Mouse (Mus musculus) B cell, adult 2 months (primary cell): ENCODE data around the gene Elmo3.

Experiments used
- DNase-seq, 2 experiments: peaks; one replicate each; pipeline ENCODE4 v3.0.0; 2022

The Elmo3 gene

DNA sequence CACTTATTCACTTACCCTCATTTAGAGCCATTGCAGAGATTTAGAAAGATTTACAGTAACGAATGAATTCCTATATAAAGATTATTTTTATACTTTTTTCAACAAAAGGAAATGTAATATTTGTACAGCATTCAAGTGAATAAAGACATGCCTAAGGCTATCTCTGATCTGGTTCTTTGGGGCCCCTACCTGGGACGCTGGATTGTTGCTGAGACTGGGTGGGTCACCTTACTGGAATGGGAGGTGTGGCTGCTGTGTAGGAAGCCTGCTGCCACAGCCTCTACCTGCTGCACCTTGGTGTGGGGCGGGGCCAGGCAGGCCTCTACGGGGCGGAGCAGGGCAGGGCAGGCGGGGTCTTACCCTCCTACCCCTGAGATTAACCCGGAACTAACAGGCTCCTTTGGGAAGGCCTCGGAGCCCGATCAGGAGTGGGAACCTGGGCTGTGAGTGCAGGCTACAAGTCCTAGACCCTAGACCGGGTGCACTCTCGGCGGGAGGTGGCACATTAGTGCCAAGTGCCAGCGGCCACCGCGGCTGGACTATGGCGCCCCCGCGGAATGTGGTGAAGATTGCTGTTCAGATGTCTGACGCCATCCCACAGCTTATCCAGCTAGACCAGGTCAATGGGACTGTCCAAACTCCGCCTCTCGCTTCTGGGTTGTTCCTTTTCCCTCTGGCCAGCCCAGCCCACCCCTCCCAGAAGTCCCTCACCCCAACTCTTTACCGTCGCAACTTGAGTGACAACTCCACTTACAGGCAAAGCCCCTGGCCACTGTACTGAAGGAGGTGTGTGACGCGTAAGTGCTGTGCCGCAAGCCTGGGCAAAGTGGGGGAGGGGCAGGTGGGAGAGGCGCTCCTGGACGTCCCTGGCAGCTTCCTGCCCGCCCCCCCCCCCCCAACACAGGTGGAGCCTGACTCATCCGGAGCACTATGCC is at the start of gene Elmo3:
Gene Elmo3 (plus strand): TSS at position 391 of the 935 bp plus-strand sequence.
- DNase-seq: peak; percentile 13 to 17

DNA sequence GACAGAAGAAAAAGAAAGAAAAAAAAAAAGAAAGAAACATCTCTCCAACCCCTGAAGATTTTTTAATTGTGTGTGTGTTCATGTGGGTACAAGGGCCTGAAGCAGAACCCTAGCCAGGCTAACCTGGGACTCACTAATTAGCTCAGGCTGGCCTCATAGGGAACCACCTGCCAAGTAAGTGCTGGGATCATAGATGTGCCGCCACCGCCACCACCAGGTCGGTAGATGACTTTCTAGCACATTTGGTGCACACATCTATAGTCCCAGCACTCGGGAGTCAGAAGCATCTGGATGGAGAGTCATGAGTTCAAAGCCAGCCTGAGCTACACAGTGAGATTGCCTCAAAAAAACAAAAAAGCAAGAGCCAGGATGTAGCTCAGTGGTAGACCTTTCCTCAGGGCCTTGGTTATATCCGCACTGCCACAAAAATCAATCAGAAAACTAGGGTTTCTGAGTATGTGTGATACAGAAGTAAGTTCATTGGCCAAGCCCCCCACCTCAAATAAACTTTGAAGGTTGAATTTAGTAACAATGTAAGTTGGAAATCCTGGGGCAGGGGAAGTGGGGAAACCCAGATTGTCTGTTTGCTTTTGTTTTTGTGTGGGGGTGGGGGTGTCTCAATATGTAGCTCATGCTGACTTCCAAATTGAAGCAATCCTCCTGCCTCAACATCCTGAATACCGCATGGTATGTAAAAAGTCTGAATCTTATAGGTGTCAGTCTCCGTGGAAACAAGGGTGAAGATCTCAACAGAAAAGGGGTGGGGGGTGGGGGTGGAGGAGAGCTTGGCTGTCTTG is 47.9 kb upstream of the Elmo3 start:
- DNase-seq: no peak

DNA sequence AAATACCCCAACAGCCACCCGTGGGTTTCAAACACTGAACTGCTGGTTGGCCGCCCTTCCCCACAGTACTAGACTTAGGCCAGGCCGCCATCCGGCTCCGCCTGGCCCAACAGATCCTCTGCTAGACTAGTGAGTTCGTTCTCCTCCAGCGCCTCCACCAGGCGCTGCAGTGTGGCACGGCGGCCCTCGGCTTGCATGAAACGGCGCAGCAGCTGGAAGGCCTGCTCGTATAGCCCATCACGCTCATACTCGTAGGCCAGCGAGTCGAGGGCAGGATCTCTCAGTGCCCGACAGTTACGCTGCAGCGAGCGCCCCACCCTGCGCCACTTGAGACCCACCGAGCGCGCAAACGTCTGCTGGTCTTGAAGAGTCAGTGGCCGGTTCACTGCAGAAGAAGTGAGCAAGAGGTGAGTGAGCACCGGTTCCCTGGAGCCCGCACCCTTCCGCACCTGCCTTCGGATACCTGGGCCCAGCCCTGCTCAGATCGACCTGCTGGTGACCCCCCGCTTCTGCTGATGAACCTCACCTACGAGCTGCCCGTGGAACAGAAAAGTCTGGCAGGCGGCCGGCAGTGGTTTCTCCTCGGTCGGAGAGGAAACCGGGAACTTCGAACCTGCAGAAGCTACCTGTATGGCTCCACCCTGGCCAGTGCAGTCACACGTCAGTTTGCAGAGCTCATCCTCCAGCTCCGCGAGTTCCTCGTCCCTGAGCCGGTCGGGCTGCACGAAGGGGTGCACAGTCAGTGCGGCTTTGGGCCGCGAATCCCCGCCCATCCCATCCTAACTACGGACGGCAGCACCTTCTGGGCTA is 46.3 kb upstream of the Elmo3 start:
- DNase-seq: no peak

DNA sequence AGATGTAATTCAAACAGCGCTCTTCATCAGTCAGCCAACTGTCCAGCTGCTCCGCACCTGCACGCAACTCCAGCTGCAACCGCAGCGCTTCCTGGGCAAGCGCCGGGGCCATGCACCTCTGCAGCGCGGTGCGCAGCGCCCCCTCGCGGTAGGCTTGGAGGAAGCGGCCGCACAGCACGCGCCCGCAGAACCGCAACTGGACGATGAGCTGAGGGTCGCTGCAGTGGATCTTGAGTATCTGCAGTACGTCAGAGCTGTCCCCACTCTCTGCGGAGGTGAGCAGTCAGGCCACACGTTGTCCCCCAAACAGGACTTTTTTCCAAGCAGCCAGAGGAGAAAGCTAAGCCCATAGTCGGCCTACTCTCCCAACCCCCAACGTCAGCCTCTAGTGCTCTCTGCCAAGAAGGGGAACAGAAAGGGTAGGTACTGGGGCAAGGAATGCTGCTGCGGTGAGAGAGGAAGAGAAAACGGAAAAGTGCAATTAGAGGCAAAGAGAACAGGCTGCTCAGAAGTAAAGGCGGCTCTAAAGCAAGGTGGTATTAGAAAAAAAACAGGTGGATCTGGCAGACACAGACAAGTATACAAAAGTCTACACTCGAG is 45.6 kb upstream of the Elmo3 start:
- DNase-seq: peak; percentile 83 to 88

DNA sequence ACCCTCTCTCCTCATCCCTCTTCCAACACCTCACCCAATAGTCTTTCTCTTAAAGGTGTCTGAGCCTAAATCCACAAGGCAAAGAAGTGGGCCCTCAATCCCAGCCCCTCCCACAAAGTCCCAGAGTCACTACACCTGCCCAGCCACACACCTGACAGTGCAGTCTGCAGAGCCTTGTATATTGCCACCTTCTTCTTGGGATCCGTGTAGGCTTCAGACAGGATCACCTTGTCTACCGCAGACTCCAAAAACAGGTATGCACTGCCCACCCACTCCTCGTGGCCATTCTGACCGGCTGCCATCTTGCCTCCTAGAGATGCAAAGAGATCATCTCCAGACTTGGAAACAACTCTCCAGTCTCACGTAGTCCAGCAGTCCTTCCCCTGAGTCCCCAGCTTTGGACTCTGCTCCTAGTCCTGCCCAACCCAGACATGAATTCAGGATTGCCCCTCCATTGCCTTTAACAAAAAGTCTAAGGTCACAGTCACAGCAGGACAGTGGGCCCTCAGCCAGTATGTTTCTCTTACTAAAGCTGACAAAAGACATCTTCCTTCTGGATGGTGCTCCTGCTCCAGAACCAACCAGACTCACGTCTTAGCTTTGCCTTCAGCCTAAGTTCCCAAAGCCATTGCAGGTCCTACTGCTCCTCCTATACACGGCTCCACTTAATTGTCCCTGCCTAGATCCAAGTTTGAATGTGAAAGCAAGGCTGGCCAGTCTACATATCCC is 44.9 kb upstream of the Elmo3 start:
- DNase-seq: no peak

DNA sequence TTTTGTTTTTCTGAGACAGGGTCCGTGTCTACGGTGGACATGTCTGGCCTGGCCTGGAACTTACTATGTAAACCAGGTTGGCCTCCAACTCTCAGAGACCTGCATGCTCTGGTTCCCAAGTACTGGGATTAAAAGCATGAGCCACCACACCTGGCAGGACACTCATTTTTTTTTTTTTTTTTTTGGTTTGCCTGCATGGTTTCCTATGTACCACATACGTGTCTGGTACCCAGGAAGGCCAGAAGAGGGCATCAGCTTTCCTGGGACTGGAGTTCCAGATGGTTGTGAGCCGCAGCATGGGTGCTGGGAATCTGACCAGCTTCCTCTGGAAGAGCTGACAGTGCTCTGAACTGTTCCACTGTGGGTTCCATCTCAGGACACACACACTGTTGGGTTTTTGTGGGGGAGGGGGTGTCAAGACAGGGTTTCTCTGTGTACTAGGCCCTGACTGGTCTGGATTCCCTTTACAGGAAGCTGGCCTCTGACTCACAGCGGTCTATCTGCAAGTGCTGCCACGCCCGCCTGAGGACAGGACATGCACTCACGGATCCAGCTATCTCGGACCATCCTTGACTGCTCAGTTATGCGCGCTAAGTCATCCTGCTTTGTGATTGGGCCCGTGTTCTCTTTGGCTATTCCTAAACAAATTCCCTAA is 43.9 kb upstream of the Elmo3 start:
- no peak for DNase-seq

DNA sequence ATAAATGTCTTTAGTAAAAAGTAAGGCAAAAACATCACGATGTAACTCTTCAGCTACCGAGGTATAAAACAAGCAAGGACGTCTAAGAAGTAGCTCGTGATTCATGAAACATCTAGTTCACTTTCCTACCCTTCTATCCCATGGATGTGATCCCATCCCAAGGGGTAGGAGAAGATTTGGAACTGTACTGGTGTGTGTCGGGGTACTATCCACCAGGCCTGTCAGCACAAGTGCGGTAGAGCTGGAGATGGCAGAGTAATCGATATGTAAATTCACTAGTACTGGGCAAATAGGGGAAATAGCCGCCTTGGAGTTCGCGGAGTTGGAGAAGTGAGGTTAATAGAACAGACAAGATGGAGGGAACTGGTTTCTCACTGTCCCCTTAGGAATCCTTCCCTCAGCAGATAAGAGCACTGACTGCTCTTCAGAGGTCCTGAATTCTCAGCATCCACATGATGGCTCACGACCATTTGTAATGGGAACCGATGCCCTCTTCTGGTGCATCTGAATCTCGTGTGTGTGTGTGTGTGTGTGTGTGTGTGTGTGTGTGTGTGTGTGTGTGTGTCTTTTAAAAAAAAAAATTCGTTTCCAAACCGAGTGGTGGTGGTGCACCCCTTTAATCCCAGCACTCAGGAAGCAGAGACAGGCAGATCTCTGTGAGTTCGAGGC is 42.0 kb upstream of the Elmo3 start:
- no peak for DNase-seq

DNA sequence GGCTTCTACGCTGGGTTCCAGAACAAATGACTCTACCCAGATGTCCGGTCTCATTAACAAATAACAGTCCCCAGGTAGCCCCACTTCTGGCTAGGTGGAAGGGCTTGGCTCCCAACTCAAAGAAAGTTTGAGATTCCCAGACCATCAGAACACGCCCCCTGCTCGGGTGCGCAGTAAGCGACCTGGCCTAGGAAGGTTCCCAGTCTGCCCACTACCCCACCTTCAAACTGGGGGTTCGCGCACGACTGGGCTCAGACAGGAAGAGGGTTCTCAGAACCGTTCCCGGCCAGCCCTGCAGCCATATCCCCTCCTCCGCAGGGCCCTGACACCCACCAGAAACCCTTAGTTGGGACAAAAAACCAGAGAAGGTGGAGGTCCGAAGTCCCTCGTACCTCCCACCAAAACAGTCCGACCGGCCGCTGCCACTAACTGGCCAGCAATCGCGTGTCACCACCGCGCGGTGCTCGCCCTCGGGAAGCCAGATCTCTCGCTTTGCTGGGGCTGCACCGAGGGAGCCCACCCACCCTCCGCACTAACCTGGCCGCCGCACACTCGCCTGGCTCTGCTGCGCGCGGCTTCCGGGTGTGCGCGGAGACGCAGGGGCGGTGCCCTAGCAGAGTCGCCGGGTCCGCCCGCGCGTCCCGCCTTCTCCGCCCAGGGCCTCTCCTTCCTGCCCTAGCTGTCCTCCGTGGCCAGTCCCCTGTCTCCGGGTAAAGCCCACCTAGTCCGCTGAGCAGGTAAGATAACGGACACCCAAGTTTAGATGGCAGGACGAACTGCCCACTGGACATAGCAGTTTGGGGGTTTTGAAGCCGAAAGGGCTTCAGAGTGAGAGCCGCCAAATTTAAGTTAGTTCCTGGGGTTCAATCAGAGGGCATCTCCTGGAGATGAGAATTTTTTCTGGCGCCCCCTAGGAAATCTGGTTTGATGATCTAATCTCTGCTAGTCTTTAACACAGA is 41.1 kb upstream of the Elmo3 start, which contains the start of the genes Tradd and Fbxl8:
Gene Tradd (minus strand): TSS at position 586 of the 959 bp plus-strand sequence.
Gene Fbxl8 (plus strand): TSS at position 625 of the 959 bp plus-strand sequence.
- peak; percentile 78 to 79 for DNase-seq

DNA sequence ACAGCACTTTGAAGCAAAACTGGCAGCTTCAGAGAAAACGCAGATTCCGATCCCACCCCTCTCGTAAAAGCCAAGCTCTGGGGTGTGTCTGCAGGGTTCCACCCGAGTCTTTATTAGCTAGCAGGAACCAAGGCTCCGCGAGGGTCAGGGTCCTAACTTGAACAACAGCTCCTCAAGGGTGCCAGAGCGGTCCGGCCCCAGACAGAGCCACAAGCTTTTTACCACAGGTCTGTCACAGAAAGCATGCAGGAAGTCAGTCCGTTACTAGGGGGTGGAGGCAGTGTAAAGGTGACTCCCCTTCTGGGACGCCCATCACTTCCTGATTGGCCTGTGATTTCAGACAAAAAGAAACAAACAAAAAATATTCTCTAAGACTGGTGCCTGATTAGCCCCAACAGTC is 40.3 kb upstream of the Elmo3 start:
- DNase-seq: peak; percentile 69 to 76

DNA sequence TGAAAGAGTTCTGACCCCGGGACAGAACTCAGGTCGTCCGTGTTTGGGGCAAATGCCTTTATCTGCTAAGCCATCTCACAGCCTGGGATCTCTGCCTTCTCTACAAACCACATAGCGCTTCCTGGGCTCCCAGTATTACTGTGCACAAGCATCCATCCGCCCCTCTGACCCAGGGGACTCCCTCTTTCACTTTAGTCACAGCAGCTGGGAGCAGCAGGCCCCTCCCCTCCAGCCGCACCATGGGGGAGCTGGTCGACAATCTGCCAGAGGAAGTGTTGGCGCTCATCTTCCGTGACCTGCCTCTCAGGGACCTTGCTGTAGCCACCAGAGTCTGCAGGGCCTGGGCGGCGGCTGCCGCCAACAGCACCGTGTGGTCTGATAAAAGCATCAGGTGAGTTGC is 38.6 kb upstream of the Elmo3 start:
- DNase-seq: peak; percentile 57 to 67

DNA sequence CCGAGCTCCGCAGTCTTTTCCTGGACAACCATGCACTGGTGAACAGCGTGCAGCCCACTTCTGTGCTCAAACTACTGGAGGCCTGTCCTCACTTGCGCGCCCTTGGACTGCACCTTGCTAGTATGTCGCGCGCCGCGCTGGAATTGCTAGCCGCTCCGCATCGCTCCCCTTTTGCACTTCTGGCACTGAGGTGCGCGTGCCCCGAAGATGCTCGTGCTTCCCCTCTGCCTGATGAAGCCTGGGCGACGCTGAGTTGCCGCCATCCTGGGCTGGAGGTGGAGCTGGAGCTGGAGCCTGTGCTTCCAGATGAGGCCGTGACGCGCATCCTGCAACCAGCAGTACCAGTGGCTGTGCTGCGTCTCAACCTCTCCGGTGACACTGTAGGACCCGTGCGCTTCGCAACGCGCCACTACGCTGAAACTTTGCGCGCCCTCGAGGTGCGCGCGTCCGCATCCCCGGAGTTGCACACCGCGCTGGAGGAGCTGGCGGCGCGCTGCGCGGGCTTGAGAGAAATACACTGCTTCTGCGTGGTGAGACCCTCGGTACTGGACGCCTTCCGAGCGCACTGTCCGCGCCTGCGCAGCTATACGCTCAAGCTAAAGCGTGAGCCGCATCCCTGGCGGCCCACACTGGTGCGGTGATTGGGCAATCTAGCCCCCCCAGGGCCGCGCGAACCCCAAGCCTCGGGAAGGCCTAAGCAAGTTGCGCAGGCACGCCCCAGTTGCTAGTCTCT is 36.9 kb upstream of the Elmo3 start:
- no peak for DNase-seq

DNA sequence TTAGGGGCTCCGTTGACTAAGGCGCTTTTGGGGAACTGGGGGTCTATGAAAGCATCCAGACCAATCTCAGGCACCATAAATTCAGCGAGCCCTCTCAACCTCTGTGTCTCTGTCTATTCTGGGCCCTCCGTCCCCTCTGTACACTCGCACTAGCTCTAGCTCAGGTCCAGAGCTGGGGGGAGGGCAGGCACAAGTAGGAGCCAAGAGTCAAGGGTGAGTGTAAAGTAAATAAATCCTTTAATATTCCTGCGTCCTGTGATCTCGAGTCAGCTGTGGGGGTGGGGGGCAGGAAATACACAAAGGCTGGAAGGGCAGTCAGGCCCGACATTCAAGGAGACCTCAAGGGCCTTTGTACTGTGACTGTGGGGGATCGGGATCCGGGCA is 36.3 kb upstream of the Elmo3 start:
- no peak for DNase-seq

DNA sequence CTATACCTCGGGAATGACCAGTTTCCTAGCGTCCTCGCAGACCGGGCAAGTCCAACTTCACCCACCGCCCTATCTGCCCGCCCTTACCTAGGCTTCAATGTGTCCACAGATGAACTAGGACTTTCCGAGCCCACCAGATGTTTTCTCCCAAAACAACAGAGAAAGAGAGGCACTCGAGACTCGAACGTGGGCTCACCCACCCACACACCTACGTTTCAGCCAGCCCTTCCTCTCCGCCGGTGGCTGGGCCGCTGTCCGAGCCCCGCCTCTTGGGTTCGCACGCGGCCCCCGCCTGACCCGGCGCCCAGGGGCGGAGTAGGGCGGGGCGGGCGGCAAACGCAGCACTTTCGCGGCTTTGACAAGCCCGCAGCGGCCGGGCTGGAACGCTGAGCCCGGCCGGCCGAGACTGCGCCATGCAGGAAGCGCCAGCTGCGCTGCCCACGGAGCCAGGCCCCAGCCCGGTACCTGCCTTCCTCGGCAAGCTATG is 35.9 kb upstream of the Elmo3 start, which contains the start of gene Hsf4:
Gene Hsf4 (plus strand): TSS at position 341 of the 487 bp plus-strand sequence.
- peak; percentile 42 to 50 for DNase-seq

DNA sequence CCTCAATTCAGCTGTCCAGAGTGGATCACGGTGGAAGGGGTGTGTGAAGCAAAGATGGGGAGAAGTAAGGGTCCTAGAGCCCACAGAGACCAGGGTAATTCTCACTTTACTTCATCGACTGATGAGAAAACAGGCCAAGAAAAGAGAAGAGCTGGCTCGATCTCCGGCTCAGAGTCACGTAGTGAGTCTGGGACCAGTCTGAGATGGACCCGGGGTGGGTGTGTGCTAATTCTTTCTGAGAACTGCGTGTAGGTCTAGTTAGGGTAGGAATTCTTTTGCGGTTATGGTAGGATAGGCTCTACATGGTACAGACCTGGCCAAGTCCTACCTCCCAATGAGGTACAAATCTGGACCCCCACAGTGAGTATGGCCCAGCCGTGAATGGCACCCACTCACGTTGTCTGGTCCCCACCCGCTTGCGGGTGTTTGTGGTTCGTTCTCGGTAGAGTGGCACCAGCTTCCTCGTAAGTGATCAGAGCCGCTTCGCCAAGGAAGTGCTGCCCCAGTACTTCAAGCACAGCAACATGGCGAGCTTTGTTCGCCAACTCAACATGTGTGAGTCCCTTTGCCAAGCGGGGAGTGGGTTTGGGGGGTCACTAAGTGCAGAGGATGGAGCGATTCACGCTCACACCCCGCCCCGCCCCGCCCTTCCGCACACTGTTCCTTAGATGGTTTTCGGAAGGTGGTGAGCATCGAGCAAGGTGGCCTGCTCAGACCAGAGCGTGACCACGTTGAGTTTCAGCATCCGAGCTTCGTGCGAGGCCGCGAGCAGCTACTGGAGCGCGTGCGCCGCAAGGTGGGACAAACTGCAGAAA is 35.1 kb upstream of the Elmo3 start:
- DNase-seq: peak in 1 of 2 experiments; percentile 36

DNA sequence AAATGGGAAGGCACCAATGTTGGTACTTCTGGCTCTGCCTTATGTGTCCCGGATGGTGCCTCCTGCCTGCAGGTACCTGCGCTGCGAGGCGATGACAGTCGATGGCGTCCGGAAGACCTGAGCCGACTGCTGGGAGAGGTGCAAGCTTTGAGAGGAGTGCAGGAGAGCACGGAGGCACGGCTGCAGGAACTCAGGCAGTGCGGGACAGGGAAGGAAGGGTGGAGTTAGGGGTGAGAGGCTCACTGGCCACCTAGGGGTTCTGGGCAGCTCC is 34.5 kb upstream of the Elmo3 start:
- no peak for DNase-seq

DNA sequence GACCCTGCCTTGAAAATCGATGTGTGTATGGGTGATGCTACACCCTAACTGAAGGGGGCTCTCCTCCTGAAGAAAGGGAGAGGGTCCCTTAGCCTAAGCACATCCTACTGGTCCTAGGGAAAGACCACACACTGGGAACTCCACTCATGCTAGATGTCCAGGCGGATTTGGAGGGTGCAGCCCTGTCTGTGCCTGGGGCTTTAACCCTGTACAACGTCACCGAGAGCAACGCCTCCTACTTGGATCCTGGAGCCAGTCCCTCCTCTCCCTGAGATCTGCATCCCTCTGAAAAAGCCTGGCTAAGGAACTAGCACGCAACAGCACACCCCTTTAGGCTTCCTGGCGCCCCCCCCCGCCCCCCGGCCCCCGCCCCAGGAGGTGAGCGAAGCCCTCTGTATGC is 30.0 kb upstream of the Elmo3 start:
- no peak for DNase-seq

DNA sequence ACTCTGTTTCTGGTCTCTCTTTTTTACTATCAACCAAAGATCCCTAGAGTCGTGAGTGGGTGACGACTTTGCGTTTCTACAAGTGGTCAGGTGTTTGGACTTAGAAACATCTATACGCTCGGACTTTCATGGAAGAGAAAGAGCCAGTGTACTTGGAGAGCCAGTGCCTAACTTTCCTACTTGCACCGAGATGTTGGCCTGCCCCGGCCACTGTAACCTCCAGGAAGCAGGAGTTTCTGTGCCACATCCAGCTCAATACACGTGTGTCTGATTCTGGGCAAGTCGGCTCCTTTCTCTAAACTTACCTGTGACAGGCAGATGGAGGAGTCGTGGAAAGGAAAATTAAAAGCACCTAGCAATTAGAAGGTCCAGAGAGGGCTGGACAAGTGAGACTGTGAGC is 29.6 kb upstream of the Elmo3 start, which contains the start of gene Nol3:
Gene Nol3 (plus strand): TSS at position 301 of the 400 bp plus-strand sequence.
- DNase-seq: no peak
